Mouse (Mus musculus) 3134 (cell line): ENCODE results near the gene Lat.

Source experiments
- DNase-seq: peaks from one replicate; pipeline ENCODE4 v3.0.0-alpha.2; 2011; ENCODE audit warnings: low spot score; ENCODE audit not compliant: insufficient read length; ENCODE audit errors: extremely low read depth

Lat gene

DNA sequence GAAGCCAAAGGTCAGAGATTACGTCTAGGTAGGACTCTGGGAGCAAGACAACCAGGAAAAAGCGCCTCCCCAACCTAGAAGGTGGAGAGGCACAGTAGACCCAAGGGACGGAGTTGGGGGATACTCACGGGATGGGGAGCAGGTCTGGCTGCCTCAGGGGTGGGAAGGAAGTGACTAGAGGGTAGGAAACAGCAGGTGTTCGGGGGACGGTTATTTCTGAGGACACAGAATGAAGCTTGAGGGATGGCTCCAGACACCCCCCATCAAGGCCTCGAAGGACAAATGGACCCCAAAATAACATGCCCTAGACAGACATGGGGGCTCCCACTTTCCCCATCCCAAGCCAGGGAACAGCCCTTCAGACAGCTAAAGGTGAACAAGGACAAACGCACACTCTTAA, 1.0 kb downstream of the Lat start:
- DNase-seq: no peak

DNA sequence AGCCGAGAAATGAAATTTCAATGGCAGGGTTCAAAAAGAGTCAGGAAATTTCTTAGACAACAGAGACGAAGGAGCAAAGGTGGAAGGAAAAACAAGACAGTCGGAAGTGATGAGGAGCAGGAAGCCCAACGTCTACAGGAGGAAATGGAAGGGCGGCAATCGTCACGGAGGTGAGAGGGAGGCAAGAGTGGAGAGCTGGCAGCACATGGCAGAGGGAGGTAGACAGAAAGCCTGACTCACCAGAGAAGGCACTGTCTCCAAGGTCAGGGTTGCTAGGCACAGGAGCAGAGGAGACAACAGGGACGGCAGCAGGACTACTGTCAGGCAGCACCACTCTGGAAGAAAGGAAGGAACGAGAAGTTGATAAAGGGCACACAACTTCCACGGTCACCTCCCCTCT, 1.7 kb downstream of the Lat start:
- no peak for DNase-seq

DNA sequence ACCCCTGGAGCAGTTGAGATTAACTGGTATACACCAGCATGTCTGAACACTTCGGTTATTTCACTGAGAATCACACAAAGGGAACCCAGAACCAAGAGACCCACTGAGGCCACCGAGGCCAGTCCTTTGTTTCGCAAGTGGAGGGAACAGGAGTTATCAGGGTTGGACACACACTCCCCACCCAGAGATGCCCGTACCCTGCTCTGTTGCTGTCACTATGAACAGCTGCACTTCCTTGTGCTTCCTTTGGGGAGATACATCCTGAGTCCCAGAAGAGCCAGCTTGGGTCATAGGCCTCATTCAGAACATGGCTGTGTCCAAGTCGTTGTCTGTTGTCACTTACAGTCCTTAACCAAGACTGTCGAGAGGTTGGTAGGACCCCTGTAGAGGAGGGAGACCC, 6.3 kb downstream of the Lat start:
- no peak for DNase-seq

DNA sequence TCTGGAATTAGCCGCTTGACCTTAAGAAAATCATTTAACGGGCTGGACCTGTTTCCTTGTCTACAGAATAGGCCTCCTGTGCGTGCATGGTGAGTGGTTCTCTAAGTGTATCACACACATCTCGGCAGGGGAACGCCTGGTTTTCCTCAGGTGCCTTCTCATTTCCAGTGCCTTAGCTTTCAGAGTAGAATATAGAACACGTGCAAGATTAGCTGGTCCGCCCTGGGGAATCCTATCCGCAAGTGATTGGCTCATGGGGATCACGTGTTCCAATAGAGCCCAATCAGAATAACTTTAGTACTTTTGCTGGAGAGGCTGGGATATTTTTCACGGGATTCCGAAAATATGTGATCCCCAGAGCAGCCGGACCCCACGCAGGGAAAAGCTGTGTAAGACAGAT, 10.3 kb downstream of the Lat start:
- DNase-seq: no peak

DNA sequence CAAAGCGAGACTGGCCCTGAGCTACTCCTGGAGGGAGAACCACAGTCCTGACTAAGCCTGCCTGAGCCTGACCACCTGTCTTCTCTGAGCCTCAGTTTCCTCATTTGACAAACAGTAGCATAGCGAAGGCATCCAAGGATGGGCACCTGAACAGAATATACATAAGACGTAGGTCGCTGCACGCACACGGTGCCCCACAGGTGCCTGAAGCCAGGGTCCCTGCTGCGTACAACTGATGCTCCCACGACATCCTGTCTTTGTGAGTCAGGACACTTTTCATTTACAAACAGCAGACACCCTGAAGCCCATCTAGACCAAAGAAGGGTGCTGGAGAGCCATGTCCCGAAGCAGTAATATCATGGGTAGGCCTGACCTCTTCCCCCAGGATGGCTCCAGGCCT, 11.0 kb downstream of the Lat start:
- no peak for DNase-seq

DNA sequence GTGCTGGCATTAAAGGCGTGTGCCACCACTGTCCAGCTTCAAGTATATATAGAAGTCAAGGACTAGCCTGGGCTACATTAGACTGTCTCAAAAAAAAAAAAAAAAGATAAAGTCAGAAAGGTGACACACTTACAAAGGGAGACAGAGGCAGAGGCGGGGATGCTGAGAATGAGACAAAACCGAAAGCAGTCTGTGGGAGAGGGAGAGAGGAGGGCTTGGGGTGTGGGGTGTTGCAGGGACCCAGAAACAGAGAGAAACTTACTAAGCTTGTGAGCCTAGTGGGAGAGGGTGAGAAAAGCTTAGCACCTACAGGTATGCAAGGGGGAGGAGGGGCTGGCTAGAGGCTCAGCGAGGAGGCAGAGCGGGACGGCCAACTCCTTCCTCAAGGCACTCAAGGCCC, 11.5 kb downstream of the Lat start:
- no peak for DNase-seq

DNA sequence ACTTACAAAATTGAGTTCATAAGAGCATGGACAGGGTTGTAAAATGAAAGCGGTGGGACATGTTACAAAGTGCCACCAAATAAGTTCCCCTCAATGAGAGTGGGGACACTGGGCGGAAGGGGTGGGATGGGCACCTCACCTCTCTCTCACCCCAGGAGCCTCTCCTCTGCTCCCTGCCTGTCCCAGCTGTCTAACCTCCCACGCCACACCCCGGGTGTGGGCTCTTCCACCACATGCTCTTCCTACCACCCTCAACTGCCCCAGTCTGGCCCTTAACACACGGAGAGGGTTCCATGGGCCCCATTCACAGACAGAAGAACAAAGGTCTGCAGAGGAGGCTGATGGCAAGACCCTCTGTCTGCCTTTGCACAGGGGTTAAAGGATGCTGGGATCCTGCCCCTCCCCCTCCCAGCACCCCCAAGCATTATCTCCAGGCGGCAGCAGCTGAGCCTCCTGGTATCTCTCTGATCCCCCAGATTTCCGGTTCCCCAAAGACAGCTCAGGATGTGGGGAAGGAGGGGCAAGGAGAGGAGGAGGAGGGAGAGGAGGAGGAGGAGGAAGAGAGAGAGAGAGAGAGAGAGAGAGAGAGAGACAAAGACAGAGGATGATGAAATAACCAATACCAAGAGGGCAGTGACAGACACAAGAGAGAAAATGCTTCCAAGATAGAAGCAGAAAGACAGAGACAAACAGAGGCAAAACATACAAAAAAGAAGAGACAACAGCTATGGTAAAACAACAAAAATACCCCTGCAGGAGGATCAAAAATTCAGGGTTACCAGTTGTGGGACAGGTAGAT, 12.4 kb downstream of the Lat start:
- no peak for DNase-seq

DNA sequence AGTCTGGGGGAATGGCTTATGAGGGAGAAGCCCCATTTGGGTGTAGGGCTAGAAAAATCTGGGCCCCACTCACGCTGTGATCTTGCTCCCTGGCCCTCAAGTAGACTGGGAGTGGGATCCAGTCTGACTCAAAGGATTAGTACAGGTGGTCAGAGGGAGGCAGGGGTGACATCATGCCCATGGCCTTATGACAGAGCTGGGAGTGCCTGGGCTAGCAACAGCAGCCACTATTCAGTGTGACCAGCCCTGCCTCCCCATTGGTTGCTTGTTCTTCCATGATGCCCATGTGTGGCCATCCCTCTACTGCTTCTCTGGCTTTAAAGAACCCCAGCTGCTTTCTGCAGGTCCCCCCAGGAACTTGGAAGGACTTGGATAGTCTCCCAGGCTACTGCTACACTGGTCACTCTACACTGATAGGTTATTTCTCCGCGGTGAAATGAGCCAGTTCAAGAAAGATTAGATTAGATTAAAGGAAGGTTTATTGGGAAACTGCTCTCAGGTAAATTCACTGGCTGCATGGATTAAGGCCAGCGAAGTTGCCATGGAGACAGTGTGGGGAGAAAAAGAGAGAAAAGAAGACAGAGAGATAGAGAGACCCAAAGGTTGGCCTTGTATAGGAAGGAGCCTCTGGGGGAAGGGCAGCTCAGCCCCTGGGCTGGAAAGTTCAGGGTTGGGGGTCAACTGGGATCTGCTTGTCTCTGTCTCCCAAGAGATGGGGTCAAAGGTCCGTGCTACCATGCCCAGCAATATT, 13.3 kb downstream of the Lat start:
- DNase-seq: no peak

DNA sequence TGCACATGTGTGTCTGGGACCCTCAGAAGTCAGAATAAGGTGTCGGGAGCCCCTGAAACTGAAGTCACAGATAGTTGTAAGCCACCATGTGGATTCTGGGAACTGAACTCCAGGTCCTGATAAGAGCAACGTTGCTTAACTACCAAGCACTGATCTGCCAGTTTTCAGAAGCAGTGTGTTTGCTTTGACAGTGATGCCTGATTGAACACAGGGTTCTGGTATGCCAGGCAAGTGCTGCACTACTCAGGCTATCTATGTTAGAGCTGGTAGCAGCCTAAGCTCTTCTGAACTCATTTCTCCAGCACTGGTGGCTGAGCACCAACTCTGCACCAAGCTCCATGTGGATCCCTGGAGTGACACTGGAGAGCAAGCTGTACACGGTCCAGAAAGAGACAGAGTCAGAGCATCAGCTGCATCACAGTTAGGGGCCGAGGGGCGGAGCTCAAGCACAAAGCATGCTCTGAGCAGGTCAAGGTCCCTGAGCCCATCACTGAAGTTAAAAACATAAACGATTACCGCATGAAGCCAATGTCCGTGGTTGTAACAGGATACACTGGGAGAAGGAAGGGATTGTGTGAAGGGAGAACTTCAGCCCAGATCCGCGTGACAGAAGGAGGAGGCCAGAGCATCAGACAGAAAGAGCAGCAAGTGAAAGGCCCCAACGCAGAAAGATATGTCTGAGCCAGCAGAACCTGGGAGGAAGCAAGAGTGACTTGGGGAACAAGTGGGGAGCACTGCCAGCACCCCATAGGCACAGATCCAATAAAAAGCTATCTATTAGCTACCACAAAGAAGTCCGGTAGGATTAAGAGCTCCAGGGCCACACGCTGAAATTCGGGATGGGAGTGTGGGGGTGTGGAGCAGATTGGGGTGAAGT, 14.4 kb downstream of the Lat start:
- no peak for DNase-seq

DNA sequence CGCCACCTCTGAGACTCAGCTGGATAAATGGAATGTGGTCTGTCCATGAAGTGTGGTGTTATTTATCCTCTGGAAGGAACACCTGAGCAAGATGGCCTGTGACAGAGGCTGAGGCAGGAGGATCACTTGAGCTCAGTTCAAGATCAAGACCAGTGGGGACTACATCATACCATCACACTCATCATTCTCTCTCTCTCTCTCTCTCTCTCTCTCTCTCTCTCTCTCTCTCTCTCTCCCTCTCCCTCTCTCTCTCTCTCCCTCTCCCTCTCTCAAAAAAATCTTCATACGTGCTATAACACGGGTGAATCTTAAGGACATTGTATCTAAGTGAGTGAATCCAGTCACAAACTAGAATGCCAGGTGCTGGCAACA, 15.4 kb downstream of the Lat start:
- no peak for DNase-seq

DNA sequence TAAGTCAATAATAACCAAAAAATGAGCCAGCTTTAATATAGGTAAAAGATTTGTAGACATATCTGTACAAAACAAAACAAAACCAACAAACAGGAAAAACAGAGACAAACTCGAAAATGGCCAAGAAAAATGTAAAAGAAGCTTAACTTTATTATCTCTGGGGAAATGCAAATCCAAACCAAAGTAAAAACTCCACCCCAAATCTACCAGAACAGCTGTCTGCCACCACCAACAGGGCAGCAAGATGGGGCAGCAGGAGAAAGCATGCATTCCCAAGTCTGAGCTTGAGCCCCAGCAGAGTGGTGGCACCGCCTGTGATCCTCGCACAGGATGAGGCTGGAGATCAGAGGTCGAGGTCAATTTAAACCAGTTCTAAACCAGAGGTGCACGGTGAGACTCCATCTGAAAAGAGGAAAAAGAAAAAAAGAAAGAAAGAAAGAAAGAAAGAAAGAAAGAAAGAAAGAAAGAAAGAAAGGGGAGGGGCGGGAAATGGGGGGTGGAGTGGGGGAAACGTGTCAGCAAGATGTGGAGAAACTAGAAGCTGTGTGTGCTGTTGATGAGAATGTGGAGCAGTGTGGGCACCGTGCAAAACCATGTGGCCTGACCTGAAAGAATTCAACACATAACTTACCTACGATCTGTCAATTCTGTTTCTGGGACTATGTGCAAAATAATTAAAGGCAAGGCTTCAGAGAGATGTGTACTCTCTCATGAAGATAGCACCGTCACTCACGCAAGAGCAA, 15.9 kb downstream of the Lat start:
- no peak for DNase-seq

DNA sequence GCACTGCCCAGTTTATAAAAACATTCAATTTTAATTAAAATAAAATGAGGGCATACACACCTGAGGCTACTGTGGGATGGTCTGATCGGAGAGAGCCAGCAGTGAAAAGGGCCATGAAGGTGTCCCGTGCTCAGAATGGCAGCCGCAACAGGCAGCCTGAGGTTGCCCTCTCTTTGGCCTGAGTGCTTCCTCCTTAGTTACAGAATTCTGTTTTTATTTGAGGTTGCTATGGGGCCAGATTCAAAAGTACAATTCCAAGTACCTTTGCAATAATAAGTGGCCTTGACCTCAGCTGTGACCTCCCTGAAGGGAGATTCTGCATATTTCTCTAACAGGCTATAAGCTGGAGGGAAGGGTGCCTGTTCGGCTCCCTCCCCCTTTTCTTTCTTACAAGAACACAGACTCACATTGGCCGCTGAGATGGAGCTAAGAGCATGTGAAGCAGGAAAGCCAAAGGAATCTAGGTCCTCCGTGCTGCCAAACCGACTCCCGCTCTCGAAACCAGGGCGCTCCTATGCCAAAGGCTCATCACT, 17.9 kb downstream of the Lat start:
- no peak for DNase-seq

DNA sequence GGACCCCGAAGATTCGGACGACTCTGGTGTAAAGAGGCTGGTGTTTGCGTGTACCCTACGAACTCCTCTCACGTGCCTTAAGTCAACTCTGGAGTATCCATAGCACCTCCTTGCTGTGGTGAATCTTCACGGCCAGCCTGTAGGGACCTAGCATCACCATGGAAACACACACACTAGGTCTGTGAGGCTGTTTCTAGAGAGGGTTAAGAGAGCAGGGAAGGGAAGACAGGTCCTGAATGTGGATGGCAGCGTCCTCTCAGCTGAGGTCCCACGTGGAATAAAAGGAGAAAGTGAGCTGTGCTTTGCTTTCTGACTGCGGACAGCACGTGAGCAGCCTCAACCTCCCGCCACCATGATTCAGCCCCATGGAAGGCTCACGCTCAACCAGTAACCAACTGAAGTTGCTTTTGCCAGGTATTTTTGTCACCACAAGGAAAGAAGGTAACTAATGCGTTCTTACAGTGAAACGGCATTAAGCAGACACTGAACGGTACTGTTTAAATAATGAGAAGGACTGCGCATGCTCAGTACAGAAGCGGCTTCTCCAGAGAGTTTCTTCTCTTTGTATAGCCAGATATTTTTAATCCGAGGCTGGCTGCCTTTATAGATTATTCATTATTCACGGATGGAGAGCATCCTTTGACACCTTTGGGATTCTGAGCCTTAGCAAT, 18.5 kb downstream of the Lat start:
- no peak for DNase-seq

DNA sequence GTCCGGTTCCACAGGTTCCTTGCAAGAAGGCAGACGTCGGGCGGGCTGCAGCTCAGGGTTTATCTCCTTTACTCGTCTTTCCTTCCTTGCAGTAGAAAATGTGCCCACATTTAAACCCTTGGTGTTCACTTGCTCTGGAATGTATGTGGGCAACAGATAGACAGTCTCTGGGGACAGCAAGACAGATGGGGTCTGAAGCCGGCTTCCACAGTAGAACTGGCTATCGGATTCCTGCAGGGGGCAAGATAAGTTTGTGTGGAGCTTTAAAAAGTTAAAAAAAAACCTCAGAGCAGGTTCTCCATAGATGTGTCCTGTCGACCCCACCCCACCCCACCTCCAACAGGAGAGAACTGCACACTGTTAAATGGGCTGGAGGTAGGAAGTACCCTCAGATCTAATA, 21.1 kb downstream of the Lat start:
- DNase-seq: no peak

DNA sequence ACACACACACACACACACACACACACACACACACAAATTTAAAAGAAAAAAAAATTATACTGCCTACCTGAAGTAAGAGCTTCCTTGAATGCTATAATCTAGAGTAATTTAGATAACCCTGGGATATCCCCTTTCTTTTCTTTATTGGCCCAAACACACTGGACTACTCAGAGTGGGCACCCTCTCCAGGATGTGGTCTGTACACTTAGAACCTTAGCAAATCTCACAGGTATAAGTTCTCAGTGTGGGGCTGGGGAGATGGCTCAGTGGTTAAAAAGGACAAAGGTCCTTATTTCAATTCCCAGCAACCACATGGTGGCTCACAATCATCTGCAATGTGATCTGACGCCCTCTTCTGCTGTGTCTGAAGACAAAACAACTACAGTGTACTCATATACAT, 22.3 kb downstream of the Lat start:
- no peak for DNase-seq

DNA sequence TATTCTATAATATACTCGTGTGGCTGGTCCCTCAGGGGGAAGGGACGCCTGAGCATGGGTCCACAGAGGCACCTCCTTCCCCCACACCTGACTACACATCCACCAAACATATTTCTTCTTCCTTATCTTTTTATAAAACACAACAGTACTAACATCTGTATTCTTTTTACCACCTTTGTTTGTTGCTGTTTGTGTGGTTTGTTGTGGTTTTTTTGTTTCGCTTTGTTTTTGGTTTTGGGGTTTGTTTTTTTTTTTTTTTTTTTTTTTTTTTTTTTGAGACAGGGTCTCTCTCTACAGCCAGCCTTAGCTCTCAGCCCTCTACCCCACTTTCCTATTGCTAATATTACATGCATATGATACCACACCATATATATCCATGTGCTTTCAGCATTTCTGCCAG, 23.4 kb downstream of the Lat start:
- no peak for DNase-seq

DNA sequence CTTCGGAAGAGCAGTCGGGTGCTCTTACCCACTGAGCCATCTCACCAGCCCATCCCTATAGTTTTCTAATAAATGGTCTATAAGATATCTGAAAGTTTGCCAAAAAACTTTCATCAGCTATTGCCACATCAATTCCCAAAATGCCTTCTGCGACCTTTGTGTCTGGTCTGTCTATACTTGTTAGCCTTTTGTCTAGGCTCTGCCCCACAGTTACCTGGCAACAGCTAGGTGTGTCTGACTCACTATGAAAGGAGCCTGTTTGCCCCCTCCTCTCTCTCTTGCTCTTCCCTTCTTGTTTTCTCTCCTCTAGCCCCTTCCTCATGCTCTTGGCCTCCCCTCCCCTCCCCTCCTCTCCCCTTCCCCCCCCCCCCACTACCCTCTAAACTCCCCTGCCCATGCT, 23.8 kb downstream of the Lat start:
- no peak for DNase-seq

DNA sequence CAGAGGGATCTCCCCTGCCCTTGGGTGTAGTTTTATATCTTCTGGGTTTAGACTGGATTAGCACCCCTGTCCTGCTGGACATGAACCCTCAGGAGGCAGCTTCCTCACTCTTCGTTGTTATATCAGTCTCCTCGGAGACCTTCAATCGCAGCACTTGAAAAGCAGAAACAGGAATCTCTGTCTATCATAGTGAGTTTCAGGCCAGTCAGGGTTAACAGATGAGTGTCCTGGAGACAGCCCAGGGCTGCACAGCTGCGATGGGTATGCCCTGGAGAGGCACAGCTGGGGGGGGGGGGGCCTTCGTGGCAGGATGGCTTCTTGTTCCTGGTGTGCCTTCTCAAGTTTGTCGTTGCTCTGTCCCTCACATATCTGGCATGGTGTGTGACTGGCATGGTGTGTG, 28.5 kb downstream of the Lat start:
- DNase-seq: no peak

DNA sequence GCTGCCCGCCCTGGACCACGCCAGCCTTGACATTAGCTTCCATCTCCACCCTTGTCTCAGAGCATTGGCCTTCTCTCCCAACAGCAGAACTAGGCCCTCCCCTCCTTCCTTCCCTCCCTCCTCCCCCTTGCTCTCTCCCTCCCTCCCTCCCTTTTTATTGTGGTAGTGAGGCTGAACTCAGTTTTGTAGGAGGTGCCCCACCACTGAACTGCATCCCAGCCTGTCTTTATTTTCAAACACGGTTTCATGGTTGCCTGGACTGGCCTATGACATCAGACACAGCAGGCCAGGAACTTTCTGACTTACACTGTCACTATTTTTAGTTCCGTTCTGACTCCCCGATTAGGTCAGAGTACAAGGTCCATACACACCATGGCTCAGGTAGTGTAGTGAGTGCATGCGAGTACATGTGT, 29.2 kb downstream of the Lat start:
- DNase-seq: no peak

DNA sequence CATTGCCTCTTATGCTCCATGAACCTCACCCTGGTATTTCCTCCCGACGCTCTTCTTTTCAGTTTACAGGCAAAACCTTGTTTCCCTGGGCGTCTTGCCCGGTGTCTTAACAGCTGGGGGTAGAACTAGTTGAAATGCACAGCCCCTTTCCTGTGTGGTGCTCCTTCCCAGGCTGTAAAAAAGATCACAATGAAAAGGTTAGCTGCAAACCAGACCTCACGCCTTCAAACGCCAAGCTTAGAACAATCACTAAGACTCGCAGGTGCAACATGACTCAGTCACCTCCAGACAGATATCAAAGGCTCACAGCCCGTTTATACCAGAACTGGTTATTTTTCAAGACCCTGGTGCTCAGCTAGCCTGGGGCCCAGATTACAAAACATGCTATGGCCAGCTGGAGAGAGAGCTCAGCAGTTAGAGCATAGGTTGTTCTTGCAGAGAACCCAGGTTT, 29.8 kb downstream of the Lat start:
- DNase-seq: no peak
